Mouse (Mus musculus) kidney, postnatal 25 days (tissue): ENCODE measurements around the gene Nup133.

Experiments
- DNase-seq, 2 experiments: peaks; one replicate each; pipeline ENCODE4 v3.0.0; 2021; ENCODE audit warnings: mixed read lengths in 2 of 2

Gene Nup133

GRCm38 (mm10) chr8:123884721-123885565, 64.1 kb downstream of the Nup133 start:
- no peak for DNase-seq

DNA sequence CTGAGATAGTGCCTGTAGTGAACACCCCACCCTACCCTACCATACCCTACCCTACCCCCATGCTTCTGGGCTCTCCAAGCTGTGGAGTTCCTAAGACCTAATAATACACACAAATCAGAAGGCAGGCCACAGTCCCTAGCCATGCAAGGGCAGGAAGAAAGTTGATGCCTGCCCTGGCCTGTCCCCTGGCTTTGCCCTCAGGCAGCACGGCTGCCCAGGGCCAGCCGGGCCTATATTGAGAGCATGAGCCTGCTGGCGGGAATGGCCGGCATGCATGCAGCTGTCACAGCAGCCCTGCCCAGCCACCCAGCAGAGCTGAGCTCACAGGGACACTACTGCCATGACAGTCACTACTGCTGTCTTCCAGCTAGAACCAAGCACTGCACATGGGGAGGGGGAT, 66.0 kb downstream of the Nup133 start:
- no peak for DNase-seq

GRCm38 (mm10) chr8:123882412-123882811, 66.7 kb downstream of the Nup133 start:
- DNase-seq, result no peak

DNA sequence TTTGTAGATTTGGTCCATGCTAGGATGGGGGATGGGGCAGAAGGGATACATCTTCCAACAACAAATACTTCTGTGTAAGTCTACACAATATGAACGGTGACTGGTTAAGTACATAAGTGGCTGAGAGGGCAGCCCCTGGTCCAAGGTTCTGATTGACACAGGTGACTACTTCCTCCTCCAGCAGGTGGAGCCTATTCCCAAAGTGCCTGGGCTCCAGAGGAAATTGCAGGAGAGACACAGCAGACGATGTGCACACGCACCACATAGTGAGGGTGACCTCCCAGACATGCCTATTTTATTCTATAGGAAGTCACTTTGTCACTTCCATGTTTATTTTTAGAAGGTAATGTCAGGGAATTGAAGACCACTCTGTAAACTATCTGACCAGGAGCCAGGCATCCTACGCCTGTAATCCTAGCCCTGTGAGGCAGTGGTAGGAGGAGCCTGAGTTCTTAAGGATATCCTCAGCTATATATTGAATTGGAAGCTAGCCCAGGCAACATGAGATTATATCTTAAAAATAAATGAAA, 68.2 kb downstream of the Nup133 start:
- DNase-seq, result no peak

GRCm38 (mm10) chr8:123880271-123880670, 68.8 kb downstream of the Nup133 start:
- DNase-seq, result no peak

DNA sequence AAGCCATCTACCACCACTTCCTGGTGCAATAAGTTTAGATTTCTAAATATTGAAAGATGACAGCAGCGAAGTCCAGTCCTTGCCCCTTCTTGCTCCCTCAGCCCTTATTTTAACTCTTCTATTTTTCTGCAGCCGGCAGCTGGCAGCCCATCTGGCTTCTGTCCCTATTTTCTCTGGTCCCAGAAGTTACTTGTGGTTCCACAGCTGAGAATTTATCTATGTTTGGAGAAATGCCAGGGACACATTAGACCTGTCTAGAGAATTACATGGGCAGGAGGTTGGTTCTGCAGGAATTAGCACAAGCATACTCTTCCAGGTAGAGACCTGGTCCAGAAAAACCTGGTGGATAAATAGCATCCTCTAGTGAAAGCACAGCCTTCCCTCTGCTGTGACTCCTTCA, 71.2 kb downstream of the Nup133 start:
- DNase-seq, result no peak

DNA sequence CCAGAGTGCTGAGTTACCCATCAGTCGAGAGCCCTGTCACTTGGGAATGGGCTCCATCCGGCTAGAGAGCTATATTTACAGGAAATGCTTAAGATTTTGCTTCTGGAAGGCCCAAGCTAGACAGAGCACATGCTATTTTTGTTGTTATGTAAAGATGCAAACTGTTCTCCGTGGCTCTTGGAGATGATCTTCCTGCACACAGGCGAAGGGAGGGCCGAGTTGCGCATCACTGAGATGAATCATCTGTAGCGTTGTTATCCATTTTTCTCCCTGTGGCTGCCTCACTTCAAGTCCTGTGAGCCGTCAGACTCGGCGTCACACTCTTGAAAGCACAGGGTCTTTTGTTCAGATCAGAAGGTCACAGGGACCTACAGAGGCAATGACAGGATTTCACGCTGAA, 74.7 kb downstream of the Nup133 start:
- no peak for DNase-seq

DNA sequence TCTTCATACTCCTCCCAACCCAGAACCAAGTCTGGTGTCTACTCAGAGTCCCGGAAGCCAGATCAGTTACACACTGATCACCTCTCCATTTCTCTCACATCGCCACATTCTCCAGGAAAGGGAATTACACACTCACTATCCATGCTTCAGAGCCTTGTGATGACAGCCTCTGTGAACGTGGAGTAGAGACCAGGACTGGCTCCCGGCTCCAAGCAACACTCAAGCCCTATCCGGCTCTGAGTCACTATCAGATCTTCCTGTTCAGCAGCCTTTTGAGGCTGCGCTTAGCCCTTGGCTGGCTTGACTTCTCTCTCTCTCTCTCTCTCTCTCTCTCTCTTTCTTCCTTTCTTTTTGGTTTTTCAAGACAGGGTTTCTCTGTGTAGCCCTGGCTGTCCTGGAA, 75.7 kb downstream of the Nup133 start:
- DNase-seq, result no peak

DNA sequence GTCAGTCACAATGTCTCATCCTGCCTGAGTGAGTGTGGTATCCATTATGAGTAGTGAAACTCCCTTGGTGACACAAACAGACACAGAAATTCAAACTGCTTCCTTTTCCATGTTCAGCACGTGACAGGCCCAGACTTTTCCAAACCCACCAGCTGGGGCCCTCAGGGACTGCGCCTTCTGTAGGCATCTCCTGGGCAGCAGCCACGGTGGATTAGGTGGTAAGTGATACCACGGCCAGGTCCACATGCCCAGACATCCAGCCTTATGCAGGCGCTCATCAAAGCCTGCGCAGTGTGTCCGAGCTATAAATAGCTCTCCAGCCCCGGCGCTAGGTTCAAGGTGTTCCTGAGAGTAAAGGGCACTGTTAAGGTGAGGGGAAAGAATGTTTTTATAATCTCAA, 77.0 kb downstream of the Nup133 start:
- DNase-seq, result no peak

DNA sequence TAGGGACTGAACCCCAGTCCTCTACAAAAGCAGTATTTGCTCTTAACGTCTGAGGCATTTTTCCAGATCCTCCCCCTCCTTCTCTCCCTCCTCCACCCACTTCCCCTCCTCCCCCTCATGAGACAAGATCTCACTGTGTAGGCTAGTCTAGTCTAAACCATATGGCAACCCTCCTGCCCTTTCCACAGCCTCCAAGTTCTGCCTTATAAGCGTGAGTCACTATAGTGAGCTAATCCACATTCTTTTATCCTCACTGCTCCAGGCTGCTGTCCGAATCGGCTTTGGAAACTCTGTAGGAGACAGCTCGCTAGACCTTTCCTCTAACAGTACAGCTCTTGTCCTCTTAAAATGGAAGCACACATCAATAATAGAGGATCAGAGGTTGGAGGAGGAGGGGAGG, 82.1 kb downstream of the Nup133 start:
- no peak for DNase-seq

- DNase-seq, result no peak
Observed at GRCm38 (mm10) chr8:123865786-123866185, 83.3 kb downstream of the Nup133 start.

DNA sequence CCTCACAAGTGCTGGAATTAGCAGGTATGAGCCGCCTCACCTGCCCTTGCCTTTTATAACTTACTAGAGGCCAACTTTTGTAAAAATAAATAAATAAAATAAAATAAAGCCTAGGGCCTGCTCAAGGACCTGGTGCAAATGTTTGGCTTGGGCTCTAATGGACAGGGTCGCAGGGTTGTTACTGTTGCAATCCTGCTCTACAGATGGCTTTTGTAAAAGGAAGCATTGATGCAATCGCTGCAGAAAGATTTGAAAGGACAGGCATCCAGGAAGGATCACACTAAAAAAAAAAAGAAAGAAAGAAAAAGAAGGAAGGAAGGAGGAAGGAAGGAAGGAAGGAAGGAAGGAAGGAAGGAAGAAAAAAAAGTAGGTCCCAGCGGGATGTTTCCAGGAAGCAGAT, 88.7 kb downstream of the Nup133 start:
- DNase-seq, result no peak

- peak in 1 of 2 experiments; percentile 36 for DNase-seq
Observed at GRCm38 (mm10) chr8:123859648-123860259, 89.3 kb downstream of the Nup133 start, which contains the start of gene Ccsap. Gene Ccsap (minus strand): TSS chr8:123860209.

DNA sequence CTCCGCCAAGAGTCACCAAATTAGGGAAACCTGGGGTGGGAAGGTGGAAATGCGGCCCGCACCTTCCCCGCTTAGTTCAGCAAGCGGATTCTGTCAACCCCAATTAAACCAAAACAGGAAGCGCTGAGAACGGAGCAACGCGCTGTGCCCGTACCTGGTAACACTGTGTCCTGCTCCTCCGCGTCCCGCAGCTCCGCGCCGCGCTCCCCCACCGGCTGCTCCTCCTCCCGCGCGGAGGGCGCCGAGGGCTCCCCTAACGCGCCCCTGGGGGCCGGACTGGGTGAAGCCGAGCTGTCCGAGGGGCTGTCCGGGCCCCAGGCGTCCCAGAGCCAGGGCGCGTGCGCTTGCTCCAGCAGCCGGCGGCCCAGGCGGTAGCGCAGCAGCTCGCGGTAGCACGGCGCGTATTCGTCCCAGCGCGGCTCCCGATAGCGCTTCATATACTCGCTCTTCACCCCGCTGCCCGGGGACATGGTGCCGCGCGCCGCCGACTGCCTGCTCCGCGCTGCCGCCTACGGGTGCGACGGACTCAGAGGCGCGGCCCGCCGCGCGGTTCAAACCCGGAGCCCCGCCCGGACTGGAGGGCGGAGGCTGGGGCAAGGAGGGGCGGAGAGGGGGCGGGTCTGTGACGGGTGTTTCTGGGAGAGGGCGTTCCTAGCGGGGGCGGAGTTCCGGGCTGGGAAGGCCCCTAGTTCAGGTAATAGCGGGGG, 90.0 kb downstream of the Nup133 start:
- DNase-seq, result peak; percentile 95

- no peak for DNase-seq
Observed at GRCm38 (mm10) chr8:123858574-123858940, 90.5 kb downstream of the Nup133 start.

GRCm38 (mm10) chr8:123857361-123857760, 91.7 kb downstream of the Nup133 start:
- DNase-seq, result no peak

DNA sequence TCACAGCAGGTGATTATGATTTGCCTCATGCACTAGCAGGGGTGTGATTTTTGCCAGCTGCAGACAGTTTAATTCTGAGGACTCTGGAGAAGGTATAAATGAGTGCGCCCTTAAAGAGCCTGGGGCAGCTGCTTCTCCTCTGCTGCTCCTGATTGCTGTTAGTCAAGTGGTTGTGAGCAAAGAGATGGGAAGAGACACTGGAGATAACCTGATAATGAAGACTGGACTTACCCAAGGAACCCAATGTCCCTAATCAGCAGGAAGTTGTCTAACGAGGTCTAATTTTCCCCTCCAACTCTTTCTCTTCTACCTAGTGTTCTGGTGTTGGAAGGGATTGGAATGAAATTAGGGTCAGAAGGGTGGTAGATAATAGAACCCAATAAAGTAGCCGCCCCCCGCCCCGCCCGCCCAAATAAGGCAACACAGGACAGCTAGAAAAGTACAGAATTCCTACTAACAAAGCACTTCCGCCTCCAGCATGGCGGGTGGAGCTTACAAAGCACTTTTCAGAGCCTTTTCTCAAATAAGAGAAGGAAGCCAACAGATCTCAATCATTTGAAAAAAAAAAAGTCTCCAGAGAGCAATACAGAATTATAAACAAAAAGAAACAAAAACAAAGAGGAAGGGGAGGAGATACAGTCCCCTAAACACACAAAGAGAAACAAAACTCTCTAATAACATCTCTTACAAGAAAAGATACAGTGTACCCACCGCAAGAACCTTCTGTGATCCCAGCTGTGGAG, 94.2 kb downstream of the Nup133 start:
- no peak for DNase-seq

DNA sequence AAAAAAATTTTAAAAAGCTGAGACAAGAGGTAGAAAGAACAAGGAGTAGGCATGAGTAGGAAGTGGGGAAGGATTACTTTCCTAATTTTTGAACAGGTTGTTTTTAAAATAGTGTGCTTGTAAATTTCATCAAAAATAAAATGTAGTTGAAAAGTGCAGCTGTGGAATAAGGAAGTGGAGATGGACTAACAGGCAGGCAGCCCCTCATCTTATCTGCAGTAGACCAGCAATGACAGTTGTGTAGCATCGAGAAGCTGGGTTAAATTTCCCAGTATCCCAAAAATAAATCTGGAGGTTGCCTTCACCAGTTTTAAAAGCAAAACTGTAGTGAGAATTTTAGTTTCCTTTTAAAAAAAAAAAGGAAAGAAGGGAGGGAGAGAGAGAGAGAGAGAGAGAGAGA, 94.8 kb downstream of the Nup133 start:
- DNase-seq, result no peak

DNA sequence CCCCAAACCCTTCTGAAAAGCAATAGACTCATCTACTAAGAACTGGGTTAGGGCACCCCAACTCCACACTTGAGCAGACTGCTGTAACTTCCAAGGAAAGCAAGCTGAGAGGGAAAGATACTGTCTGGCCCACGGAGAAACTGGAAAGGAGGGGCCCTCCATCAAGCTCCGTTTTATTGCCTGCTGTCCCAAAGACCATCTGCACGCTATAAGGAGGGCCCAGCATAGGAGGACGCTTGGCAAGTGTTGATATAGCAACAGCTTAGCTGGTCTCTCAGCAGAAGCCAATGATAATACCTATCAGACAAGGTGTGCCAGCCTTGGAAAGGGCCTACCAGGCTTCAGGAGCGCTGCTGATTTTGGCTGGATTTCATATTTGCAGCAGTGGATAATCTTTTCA, 97.5 kb downstream of the Nup133 start:
- no peak for DNase-seq

DNA sequence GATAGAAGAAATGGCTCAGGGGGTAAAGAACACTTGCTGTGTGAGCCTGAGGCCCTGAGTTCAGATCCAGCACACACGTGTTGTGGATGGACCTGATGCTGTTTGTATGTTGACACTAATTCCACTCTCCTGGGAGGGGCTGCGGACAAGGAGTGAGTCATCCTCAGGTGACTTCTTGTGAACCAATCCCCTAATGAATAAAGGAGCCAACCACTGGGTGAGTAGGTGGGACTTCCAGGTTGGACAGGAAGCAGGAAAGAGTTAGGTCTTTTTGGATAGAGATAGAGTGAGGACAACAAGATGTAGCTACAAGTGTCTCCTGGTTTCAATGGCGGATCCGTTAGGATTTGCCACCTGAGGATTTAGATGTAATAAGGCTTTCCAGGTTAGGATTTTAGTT, 99.7 kb downstream of the Nup133 start:
- DNase-seq, result no peak

DNA sequence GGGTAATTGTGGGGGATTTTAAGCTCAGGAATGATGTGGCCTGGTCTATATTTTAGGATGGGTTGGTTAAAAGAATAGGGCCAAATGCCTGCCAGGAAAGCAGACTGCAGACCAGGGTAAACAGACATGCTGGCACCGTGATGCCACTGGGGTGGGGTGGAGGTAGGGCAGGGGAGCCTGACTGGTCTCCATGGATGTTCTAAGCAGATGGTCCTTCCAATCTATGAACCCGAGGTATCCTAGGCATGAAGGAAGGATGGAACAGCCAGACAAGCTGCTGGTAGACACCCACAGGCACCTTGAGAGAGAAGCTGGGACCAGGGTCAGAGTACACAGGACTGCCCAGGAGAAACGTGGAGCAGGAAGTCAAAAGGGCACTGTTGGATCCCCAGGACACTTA, 101.5 kb downstream of the Nup133 start:
- DNase-seq, result no peak
